Mouse (Mus musculus) layer of hippocampus, postnatal 14 days (tissue): ENCODE data around the gene Palb2. TPM values are rescaled to one million over a fixed set of nuclear protein-coding genes. Genes with fewer than 3 reads are reported as not detected.
A peak's percentile ranks its signal among the peaks of the same experiment; 100 is the strongest.
"Not testable (repeated sequence)": the region's sequence is repeated elsewhere in the genome, so short reads cannot be mapped to it uniquely, and the experiment has no call there.

Experiments used
- DNase-seq, 2 experiments: peaks; one replicate each; pipeline ENCODE4 v3.0.0; 2021 to 2022; ENCODE audit warnings: low spot score in 2 of 2, mixed read lengths in 1 of 2
- total RNA-seq, 2 experiments: library from RNA; stranded (reverse); gene quantifications; 2 replicates each; pipeline ENCODE4 v1.2.3; 2021

Palb2 gene
- total RNA-seq, 2 experiments from 2014 or later: 1.7 to 2.3 TPM

DNA sequence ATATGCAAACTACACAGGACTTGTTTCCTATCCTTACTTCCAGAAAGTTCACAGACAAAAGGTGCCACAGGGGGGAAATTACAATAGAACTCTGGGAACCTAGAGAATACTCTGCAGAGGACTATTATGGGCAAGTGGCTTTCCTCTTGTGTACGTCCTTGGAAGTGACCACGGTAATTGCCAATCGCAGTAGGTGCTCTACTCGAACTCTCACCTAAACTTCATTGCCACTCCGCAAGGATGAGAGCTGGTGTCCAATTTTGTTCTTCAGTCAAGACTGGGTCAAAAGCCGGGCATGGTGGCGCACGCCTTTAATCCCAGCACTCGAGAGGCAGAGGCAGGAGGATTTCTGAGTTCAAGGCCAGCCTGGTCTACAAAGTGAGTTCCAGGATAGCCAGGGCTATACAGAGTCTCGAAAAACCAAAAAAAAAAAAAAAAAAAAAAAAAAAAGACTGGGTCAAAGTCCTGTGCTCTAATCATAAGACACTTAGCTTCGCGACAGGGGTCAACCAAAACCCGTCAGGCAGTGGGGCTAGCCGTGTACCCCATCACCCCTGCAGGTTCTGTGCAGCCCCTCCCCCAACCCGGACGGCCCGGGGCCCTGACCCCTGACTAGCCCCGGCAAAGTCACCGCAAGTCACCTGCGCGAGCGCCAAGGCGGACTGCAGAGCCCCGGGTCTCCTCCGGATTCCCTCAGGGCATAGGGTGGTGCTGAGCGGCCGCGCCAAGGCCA, 31.6 kb downstream of the Palb2 start:
- DNase-seq: not testable (repeated sequence)

DNA sequence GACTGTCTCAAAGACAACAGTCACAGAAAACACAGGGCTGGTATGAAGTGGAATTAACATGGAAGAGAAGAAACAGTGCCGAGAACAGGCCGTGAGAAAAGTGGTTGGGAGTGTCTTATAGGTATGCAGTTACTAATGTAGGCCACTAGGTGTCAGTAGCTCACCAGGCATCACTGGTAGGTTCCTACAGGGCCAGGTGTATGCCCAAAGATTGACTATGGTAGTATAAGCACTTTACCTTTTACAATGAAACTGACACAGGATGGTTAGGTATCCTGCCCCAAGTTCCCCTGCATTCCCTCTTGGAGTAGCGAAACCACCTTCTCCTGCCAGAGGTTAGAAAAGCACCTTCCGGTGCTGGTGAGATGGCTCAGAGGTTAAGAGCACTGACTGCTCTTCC, 33.6 kb downstream of the Palb2 start:
- peak in 1 of 2 experiments; percentile 37 for DNase-seq

DNA sequence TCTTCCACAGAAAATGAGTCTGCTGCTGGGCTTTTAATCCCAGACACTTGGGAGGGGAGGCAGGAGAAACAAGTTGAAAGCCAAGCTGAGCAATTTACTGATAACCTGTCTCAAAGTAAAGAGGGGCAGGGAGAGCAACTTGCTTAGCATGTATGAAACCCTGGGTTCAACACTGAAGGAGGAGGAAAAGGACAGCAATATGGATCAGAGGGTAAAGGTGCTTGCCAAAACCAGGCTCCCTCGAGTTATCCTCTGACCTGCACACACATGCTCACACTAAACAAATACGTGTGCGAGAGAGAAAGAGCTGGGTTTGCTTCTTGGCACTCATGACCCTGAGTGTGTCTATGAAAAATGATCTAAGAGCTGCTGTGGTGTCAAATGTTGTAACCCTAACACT, 34.8 kb downstream of the Palb2 start:
- DNase-seq: no peak

DNA sequence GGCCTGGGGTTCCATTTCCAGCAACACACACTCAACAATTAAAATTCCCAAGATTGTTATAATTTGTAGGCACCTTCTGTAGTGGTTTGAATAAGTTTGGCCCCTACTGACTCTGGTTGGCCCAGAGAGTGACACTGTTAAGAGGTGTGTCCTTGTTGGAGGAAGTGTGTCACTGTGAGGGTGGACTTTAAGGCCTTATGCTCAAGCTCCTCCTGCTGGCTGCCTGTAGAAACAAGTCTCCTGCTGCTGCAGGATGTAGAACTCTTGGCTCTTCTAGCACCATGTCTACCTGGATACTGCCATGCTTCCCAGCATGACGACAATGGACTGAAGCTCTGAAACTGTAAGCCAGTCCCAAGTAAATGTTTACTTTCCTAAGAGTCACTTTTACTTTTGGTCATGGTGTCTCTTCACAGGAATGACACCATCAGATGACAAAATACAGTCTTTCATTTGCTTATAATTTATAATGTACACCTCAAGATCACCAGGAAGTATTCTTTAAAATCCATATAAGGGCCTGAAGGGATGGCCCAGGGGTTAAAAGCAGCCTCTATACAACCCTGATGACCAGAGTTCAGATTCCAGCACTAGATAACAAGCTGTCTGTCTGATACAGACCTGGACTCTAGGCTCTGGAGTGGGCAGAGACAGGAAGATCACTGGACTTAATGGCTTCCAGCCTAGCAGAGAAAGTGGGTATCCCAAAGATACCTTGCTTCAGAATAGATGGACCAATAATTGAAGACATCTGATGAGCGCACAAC, 38.0 kb downstream of the Palb2 start:
- DNase-seq: no peak

DNA sequence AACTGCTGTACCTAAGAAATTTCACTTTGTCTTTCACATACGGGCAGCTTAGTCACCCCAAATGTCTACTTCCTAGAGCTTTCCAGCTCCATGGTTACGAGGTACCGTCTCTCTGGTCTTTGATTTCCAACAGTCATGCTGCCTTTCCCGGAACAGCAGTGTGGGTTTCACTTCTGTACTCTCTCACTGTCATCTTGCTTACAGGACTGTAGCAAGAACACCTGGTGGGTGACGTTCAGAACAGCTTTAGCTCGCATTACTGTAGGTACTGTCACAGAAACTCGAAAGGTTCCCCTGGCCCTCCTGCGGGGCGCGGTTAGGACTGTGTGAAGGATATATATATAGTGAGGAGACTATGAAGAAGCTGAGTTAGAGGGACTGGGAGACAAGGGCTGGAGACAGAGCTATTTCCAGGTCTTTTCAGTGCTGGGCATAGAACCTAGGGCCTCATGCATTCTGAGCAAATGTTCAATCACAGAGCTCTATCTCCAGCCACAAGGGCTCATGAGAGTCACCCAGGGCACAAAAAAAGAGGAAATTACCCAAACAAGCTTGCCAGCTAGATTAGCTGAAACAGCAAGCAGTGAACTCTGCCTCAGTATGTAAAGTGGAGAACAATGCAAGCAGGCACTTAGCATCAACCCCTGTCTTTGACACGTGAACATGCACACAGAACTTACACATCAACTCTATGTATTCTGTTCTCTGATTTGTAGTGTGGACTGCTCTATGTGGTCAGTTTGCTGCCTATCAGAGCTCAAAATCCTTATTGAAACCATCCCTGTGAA, 45.4 kb downstream of the Palb2 start:
- no peak for DNase-seq

DNA sequence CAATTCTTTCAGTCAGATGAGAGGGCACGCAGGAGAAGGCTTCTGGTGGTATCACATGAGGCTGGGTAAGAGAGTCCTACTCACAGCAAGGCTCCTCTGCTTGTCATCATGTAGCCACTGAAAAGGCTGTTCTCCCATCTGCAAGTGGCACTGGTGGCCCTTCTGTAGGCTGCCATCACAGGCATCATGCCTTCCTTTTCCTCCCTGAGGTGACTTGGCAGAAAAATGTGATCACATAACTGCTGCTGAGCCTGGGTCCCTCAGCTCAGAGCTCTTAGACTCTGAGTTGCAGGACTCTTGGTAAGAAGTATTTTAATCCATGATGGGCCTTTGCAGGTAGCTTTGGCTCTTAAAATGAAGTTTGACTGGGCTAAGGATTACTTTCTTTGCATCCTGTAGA, 51.7 kb downstream of the Palb2 start:
- no peak for DNase-seq

- DNase-seq: no peak
These were observed 52.8 kb downstream of the Palb2 start for GRCm38 (mm10) chr7:122079798-122080554.

DNA sequence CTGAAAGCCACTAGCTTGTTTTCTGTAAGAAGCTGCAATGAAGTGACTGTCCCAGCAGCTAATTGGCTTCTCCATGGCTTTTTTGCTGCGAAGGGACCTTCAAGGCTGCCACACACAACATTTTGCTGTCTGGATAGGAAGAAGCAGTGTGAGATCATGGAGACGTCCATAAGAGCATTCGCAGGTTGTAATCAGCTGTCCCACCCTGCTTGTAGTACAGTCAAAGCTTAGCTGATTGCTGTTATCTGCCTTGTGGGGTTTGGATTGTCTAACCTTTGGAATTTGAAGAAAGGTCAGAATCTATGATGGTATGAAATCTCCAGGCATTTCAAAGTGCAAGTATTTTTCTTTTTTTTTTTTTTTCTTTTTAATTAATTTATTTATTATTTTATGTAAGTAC, 58.4 kb downstream of the Palb2 start:
- no peak for DNase-seq

GRCm38 (mm10) chr7:122067517-122068381, 65.0 kb downstream of the Palb2 start:
- peak in 1 of 2 experiments; percentile 24 for DNase-seq

DNA sequence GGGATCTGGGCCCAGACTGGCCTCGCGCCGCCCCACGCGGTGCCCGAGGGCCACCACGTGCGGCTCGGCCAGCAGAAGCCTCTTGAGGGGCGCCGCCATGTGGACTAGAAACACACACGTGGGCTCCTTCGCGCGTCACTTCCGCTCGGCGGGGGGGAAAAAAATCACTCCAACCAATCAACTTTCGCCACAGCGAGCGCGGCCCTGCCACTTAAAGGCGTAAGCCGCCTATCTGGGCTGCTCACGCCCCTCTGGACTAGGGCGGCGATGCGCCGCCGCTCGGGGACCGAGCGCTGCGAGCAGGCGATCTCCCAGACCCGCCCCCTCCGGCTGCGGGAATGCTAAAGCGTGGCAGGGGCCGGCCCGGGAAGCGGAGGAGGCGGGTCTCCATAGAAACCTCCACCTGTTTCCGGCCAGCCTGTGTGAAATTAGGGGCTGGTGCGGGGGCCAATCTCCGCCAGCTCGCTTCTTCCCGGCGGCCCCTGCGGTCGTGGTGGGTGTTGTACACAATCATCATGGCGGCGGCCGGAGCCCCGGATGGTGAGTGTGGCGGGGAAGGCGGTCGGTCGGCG, 65.8 kb downstream of the Palb2 start, which contains the start of the genes Ubfd1 and Ears2:
TSS of gene Ubfd1 (plus strand) at position 231 of the 572 bp plus-strand sequence.
TSS of gene Ears2 (minus strand) at position 319 of the 572 bp plus-strand sequence.
- peak; percentile 97 to 98 for DNase-seq

GRCm38 (mm10) chr7:122066102-122066944, 66.5 kb downstream of the Palb2 start:
- no peak for DNase-seq

DNA sequence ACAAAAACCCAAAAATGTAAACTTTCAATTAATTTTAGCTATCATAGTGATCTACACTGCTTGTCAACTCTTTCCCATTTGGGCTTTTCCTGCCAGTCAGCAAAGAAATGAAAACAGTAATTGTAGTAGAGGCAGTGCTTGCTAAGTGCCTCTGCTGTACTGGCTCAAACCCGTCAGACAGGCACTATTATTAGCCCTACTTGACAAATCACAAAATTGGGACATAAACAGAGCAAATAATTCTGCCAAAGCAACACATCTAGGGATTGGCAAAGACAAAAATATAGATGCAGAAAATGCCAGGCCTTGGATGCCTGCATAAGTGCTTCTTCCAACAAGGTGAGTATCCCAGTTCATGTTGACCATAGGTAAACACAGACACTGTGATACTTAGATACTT, 67.1 kb downstream of the Palb2 start:
- no peak for DNase-seq

Other genes with a start within 250 kb of the Palb2 start
- gene Cog7, start 151.3 kb downstream of the Palb2 start, total RNA-seq: 10 to 100 TPM; 32.7 to 33.9 TPM
- gene Gga2, start 111.8 kb downstream of the Palb2 start, total RNA-seq: 10 to 100 TPM; 29.2 to 29.7 TPM
- 10 to 100 TPM; 64.2 to 65.1 TPM for gene Ubfd1, start 65.8 kb downstream of the Palb2 start, total RNA-seq
- gene Ears2, start 65.7 kb downstream of the Palb2 start, total RNA-seq: 1 to 10 TPM; 7.7 to 9.5 TPM
- gene Ndufab1, start 31.1 kb downstream of the Palb2 start, total RNA-seq: 100 to 1,000 TPM; 308 TPM
- gene Dctn5, start 56 bp upstream of the Palb2 start, total RNA-seq: 100 to 1,000 TPM; 101 to 110 TPM
- 1 to 10 TPM; 2.3 to 2.8 TPM for gene Plk1, start 26.5 kb upstream of the Palb2 start, total RNA-seq
- gene Ern2, start 53.2 kb upstream of the Palb2 start, total RNA-seq: 1 to 10 TPM in 1 of 2 experiments, under 1 TPM in 1; 0.65 to 1.0 TPM
- 1 to 10 TPM; 2.4 to 2.7 TPM for gene Chp2, start 86.5 kb upstream of the Palb2 start, total RNA-seq
- 100 to 1,000 TPM; 701 to 769 TPM for gene Prkcb, start 155.8 kb upstream of the Palb2 start, total RNA-seq